Mouse (Mus musculus) gastrocnemius, postnatal 36 days (tissue): ENCODE data around the gene Agpat4. TPM values are rescaled to one million over a fixed set of nuclear protein-coding genes. Genes with fewer than 3 reads are reported as not detected.

Experiments
- DNase-seq, 2 experiments: peaks; one replicate each; pipeline ENCODE4 v3.0.0; 2022
- intact Hi-C: fragments of 180-260 bp; cut with DNase I; formaldehyde crosslinking; loops from one replicate; pipeline ENCODE4 v1.15.1; 2025
- total RNA-seq, 2 experiments: library from RNA; stranded (reverse); gene quantifications; 2 replicates each; pipeline ENCODE4 v1.2.3; 2021

The Agpat4 gene
- total RNA-seq, 2 experiments from 2014 or later = 1.9 to 2.8 TPM

- DNase-seq = no peak
- intact Hi-C loops = no loop called here
Measured at GRCm38 (mm10) chr17:12159187-12160060, 40.9 kb downstream of the Agpat4 start.

GRCm38 (mm10) chr17:12160061-12160421 is 41.5 kb downstream of the Agpat4 start:
- DNase-seq = no peak
- intact Hi-C loops = no loop called here

DNA sequence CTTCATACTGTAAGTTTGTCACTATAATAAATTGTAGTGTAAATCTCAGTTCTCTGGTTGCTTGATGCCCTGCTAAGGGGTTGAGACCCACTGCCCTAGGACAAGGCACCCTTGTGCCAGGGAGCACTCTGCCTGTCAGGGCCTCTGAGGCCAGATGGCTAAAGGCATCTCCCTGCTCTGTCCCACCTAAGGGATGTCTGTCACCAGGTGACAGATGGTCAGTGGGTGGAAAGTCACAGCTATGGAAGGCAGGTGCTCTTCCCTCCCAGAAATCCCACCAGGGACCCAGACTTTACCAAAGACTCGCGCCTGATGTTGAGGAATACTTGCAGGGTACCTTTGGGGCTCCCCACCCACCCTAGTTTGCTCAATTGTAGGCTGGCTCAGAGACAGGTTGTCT is 42.0 kb downstream of the Agpat4 start:
- intact Hi-C loops = no loop called here

GRCm38 (mm10) chr17:12160984-12161764 is 42.7 kb downstream of the Agpat4 start:
- intact Hi-C loops = no loop called here
- peak in 1 of 2 experiments; percentile 30 for DNase-seq

More for the DNA sequence above, 42.0 kb downstream of the Agpat4 start:
- DNase-seq = no peak

GRCm38 (mm10) chr17:12161877-12162276 is 43.4 kb downstream of the Agpat4 start:
- no peak for DNase-seq
- intact Hi-C loops = no loop called here

DNA sequence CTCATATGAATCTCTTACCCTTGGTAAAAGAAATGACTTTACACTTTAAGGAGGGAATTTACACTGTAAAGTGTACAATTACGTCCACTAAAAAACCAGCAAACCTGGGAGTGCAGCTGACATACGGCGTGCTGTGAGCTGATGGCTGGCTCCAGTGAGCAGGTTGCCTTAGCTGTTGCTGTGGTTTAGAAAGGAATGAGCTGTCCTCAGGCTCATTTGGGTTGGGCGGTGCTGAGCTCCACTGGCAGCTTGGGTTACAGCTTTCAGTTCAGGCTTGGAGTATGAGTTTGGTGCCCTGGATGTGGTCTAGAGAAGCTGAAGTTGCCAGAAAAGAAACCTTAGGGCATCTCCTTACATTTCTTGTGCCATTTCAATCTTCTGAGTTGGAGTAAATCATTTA is 44.3 kb downstream of the Agpat4 start:
- DNase-seq = no peak
- intact Hi-C loops = no loop called here

- intact Hi-C loops = no loop called here
- no peak for DNase-seq
Measured at GRCm38 (mm10) chr17:12163403-12163802, 44.9 kb downstream of the Agpat4 start.

DNA sequence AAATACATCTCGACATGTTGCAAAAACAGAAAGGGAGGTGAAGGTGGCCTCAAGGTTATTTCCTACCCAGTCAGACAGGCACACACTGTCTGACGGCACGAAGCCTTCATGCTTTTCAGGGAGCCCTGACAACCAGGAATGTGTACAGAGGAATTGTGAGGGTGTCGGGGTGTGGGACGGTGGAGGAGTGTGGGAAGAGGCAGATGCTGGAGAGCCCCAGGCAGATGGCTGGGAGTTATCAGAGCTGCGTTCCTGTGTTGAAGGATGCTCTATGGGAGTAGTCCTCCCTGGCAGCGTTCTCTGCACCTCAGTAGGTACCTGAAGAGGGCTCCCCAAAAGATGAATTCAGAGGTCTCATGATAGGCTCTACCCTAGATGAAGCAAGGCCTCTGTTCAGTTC is 45.4 kb downstream of the Agpat4 start:
- DNase-seq = no peak
- intact Hi-C loops = no loop called here

GRCm38 (mm10) chr17:12164507-12164906 is 46.0 kb downstream of the Agpat4 start:
- no peak for DNase-seq
- intact Hi-C loops = no loop called here

GRCm38 (mm10) chr17:12165009-12165695 is 46.6 kb downstream of the Agpat4 start:
- no peak for DNase-seq
- intact Hi-C loops = no loop called here

DNA sequence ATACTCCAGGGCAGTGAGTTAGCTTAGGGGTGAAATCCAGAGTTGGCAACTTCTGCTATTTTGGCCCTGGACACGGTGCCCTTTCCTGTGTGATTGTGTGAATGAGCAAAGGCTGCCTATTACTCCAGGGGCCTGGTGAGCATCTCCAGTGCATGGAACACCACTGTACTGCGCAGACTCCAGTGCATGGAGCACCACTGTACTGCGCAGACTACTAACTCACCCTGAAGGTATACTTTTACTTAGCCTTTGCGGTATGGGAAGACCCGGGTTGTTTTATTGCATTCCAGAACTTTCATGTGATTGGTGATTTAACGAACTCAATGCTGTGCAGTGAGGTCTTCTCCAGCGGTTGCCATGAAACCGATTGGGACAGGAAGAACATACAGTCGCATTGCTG is 47.2 kb downstream of the Agpat4 start:
- intact Hi-C loops = no loop called here
- DNase-seq = no peak

DNA sequence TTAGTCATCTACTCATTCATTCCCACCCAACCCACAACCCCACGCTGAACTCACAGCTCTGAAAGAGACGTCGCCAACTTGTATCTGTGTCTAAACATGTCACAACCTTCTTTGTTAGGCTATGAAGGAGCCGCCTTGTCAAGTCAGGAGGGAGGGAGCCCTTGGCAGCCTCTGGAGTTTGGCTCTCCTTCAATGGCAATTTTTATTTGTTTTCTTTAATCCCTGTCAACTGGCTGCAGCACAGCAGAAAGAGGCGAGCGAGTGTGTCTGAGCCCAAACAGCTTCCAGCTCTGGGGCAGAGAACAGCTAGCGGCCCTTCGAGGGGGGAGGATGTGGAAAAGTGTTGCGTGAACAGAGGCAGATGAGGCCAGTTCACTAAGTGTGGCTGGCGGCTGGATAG is 50.0 kb downstream of the Agpat4 start:
- intact Hi-C loops = no loop called here
- peak; percentile 49 to 53 for DNase-seq

GRCm38 (mm10) chr17:12169326-12169836 is 50.9 kb downstream of the Agpat4 start:
- intact Hi-C loops = no loop called here
- no peak for DNase-seq

DNA sequence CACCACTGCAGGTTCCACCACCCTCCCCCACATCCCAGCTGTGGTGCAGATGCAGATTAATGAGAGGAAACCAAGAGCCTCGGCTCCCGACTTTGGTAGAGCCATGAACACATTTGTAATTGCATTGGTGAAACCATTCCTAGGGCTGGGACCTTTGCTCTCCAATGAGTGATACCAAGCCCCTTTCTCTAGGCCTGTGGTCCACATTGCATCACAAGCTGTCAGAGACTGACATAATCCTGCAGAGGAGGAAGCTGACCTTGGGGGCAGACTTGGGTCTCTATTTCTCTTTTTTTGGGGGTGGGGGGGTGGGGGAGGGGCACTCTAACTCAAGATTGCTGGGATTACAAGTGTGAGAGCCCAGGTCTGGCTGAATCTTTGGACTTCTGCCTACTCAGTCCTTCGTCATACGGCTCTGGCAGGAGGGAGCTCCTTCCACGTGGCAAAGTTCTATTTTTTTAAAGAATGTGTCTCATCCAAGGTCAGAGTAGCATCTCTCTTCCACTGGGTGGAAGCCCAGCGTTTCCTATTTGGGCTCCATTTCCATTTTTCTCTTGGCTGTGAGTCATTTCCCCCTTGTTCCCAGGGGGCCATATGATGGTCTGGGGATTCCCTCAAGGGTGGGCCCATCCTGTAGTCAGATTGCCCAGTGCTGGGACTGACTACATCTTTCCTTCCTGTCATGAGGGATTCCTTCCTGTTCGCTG is 52.4 kb downstream of the Agpat4 start:
- no peak for DNase-seq
- intact Hi-C loops = no loop called here

- no peak for DNase-seq
- intact Hi-C loops = no loop called here
Measured at GRCm38 (mm10) chr17:12171666-12172065, 53.2 kb downstream of the Agpat4 start.

DNA sequence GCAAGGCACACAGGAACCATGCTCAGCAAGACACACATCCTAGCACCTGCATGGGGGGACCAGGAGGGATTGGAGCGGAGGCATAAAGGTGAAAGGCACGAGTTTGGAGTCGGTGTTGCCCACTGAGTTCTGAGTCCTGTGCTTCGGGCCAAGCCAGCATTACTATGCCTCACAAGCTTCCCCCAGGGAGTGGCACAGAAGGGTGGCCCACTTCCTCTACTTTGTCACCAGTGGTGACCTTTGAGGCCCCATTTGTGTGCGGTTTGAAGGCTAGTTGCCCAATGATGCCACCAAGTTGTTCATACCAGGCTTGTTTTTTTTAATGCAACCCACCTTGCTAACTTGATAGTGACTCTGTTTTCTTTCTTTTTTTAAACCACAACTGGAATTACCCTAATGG is 55.7 kb downstream of the Agpat4 start:
- DNase-seq = no peak
- intact Hi-C loops = no loop called here

DNA sequence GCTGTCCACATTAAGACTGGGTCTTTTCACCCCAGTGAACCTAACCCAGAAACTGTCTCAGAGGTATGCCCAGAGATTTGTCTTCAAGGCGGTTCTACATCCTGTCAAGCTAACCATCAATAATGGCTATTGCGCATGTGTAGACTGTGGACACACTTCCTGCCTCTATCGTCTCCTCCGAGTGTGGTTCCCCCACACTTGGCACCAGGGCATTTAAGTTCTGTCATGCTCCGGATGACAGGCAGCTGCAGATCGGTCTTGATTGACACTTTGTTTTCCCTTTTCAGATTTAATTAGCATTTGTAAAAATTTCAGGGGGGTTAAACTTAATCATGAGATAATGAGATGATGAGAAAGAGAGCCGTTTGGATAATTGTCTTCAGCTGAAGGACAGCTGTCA is 56.4 kb downstream of the Agpat4 start:
- intact Hi-C loops = loop anchor here (5.0 kb wide), 1 partner anchor 68 kb away; no protein-coding TSS in a partner anchor
- no peak for DNase-seq

DNA sequence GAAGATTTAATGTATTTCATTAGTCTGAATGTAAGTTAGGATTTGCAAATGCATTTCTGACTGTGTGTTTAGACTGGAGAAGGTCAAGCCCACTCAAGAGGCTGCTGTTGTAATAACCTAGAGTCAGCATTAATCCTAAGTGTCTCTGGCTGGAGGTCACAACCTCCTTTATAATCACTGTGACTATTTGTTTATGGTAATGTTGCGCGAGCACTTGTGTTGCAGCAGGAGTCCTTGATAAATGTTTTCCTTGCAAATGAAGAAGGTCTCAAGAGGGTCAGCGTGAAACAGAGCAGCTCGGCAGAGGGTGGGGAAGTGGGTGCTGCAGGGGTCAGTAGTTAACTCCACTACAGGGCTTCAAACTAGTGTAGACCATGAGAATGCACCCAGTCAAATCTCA is 57.1 kb downstream of the Agpat4 start:
- intact Hi-C loops = loop anchor here (5.0 kb wide), 1 partner anchor 68 kb away; no protein-coding TSS in a partner anchor
- no peak for DNase-seq

- intact Hi-C loops = loop anchor here (5.0 kb wide), 1 partner anchor 72 kb away; no protein-coding TSS in a partner anchor
- DNase-seq = no peak
Measured at GRCm38 (mm10) chr17:12179339-12179738, 60.8 kb downstream of the Agpat4 start.

DNA sequence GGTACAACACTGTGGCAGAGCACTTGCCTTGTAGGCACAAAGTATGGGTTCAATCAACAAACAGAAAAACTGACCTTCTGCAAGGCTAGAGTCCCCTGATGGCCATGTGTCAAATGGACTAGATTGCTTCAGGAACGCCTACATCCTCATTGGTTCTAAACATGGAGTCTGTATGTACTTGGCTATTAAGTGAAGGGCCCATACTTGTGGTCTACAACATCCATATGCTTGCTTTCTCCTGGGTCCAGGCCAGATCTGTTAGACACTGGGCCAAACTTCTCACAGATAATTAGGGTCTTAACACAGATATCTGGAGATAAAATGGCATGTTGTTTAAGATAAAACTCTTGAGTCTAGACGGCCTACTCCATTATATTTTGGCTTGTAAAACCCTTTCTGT is 61.3 kb downstream of the Agpat4 start:
- intact Hi-C loops = loop anchor here (5.0 kb wide), 2 partner anchors 72 to 1698 kb away; no protein-coding TSS in a partner anchor
- DNase-seq = no peak
